8 mouse cellular contexts compared by ENCODE assay signal in the genomic region with DNA sequence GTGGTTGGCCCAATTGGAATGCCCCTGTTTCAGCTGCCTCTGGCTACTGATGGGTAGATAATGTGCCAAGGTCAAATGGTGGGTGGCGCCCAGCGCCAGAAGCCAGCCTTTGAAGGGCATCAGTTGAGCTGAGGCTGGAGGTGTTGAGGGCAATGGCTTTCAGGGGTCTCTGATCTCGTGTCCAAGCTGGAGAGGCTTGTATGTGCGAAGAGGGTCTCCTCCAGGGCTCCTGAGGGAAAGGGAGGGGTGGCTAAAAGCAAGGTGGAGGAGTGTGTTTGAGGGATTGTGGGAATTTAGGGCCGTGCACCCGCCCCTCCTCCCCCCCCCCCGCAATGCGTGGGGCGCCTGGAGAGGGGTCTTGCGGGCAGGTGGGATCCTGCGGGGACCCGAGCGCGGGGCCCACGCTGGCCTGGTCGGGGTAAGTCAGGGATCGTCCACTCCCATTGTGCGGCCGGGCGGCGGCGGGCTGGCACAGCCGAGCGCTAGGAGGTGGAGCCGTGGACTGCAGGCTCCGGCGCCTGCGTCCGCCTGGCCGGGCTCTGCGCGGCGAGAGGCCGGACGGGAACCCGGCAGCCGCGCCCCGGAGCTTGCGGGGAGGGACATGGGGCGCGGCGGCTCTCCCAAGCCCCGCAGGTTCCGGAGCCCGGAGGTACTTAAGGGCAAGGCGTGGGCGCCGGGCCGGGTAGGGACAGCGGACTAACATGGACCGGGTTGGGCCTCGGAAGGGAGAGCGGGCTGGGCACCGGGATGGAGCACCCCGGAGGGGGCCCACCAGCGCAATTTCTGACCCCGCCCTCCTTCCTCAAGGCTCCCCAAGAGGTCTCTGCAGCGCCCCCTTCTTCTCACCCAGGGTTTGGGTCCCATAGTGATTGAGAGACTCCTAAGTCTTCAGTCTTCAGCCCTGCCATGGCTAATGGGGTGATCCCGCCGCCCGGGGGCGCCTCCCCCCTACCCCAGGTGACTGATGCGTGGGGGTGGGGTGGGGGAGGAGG. TPM values are rescaled to one million over a fixed set of nuclear protein-coding genes. Genes with fewer than 3 reads are reported as not detected.
DNase-seq lines count a peak whose midpoint lies in the region; ATAC-seq lines count a peak whose summit lies in the region.

A gene (plus strand): TSS at position 302 of the 992 bp plus-strand sequence.

- no peaks in the 10 kb centered on the region for H3K9me3 ChIP-seq in hindbrain, embryonic 11.5 days (ENCODE audit: control insufficient read depth, low read length)

- H3K27me3 ChIP-seq in hindbrain, embryonic 11.5 days (ENCODE audit: control insufficient read depth, insufficient read depth, low read length) = no peaks in the 10 kb centered on the region

- peak; percentile 83 for ATAC-seq in hindbrain, embryonic 11.5 days (ENCODE audit: low FRiP score)

- H3K4me1 ChIP-seq in hindbrain, embryonic 11.5 days (replicated peaks; ENCODE audit: control insufficient read depth, insufficient read depth, low read length) = 0 out of 2 replicates have a peak, but pooled peaks cover 2% of the 10 kb centered on the region

- no peaks in the 10 kb centered on the region; the same call in 1 of the 2 replicates for H3K36me3 ChIP-seq in hindbrain, embryonic 11.5 days (ENCODE audit: control insufficient read depth, insufficient read depth, low read length)

- H3K9ac ChIP-seq in hindbrain, embryonic 11.5 days (ENCODE audit: low read depth, low read length) = peak within 1 kb of the TSS; percentile 83

- H3K4me3 ChIP-seq in hindbrain, embryonic 11.5 days (ENCODE audit: low read depth, low read length) = peak within 1 kb of the TSS; percentile 73

- peak within 1 kb of the TSS; percentile 74 for H3K27ac ChIP-seq in hindbrain, embryonic 11.5 days (ENCODE audit: low read depth, low read length)

- DNase-seq in ZHBTc4 (ENCODE audit: low read depth, low spot score) = peak; percentile 45
- peak; percentile 83 for DNase-seq in cerebellum, postnatal 10 days
- peak; percentile 61 to 65 for DNase-seq in frontal cortex, postnatal 36 days (ENCODE audit: low spot score in 2 of 2)
- DNase-seq in hindbrain, embryonic 11.5 days (ENCODE audit: low spot score) = peak; percentile 77
- DNase-seq in layer of hippocampus, postnatal 14 days (ENCODE audit: low spot score in 2 of 2) = peak; percentile 41 to 63
- DNase-seq in lung, postnatal 10 days = peak; percentile 77
- DNase-seq in right cerebral cortex, postnatal 10 days (ENCODE audit: low spot score in 2 of 2) = peak; percentile 72 to 74
- no peak for DNase-seq in T-cell, adult 2 months (ENCODE audit: low spot score)

- 2% methylated on average over 54 of the region's 64 CpGs for WGBS in hindbrain, embryonic 11.5 days

- H3K4me2 ChIP-seq in hindbrain, embryonic 11.5 days (replicated peaks; ENCODE audit: low read depth, low read length) = peak within 1 kb of the TSS; percentile 81

RNA-seq across cellular contexts. Expression of the gene that starts here (rescaled TPM):
- 8.0 and 9.2 TPM in 2 replicates for polyA plus RNA-seq in hindbrain, embryonic 11.5 days (2014; fragmentation: Nextera tagmentation; extraction: Ambion mirVana)
- total RNA-seq in layer of hippocampus, postnatal 14 days (2021) = 100 to 1,000 TPM; 120 to 141 TPM
